In genomic region chr19:10693926-10694682, GRCm38 (mm10) we compare ENCODE assay signal across 17 mouse cellular contexts. TPM values are rescaled to one million over a fixed set of nuclear protein-coding genes. Genes with fewer than 3 reads are reported as not detected.
A peak's percentile ranks its signal among the peaks of the same experiment; 100 is the strongest.
DNase-seq lines count a peak whose midpoint lies in the region; ATAC-seq lines count a peak whose summit lies in the region.
"Had no signal": no experiment of that assay in that cellular context is flagged by ENCODE, and none has a peak within 500 bp of the region (broad histone marks: within the 10 kb centered on the region; RNA-seq: fewer than 3 reads in every experiment).

No protein-coding gene starts in this region.

- intact Hi-C loops in left cerebral cortex, postnatal 4 days (cut with DNase I): no loop called here

- peak overlapping the region; percentile 5; the same call in 1 of the 2 replicates for H3K27ac ChIP-seq in liver, embryonic 13.5 days
- H3K27ac ChIP-seq in stomach, embryonic 16.5 days (ENCODE audit: low read length): peak overlapping the region; percentile 44; the same call in 1 of the 2 replicates
- H3K27ac ChIP-seq in heart, embryonic 10.5 days: no peak overlapping the region
- H3K27ac ChIP-seq: hindbrain, postnatal 0 days had no signal

- H3K27me3 ChIP-seq in liver, embryonic 13.5 days: no peaks in the 10 kb centered on the region
- no peaks in the 10 kb centered on the region for H3K27me3 ChIP-seq in stomach, embryonic 16.5 days (ENCODE audit: control insufficient read depth, insufficient read depth, low read length)
- no peaks in the 10 kb centered on the region for H3K27me3 ChIP-seq in heart, embryonic 10.5 days (ENCODE audit: insufficient read depth, poor library complexity, severe bottlenecking)

- peaks cover 92% of the 10 kb centered on the region for H3K4me1 ChIP-seq in liver, embryonic 13.5 days (replicated peaks)
- H3K4me1 ChIP-seq in stomach, embryonic 16.5 days (ENCODE audit: control insufficient read depth, insufficient read depth, low read length): peaks cover 60% of the 10 kb centered on the region
- H3K4me1 ChIP-seq in heart, embryonic 10.5 days: peaks cover 60% of the 10 kb centered on the region

- H3K9ac ChIP-seq in liver, embryonic 13.5 days: no peak overlapping the region
- H3K9ac ChIP-seq in stomach, embryonic 16.5 days (ENCODE audit: low read length): no peak overlapping the region

- no peaks in the 10 kb centered on the region for H3K36me3 ChIP-seq in liver, embryonic 13.5 days
- no peaks in the 10 kb centered on the region for H3K36me3 ChIP-seq in stomach, embryonic 16.5 days (ENCODE audit: control insufficient read depth, insufficient read depth, low read length)
- H3K36me3 ChIP-seq in heart, embryonic 10.5 days: no peaks in the 10 kb centered on the region

- no peak overlapping the region for H3K4me3 ChIP-seq in liver, embryonic 13.5 days (replicated peaks)
- H3K4me3 ChIP-seq in stomach, embryonic 16.5 days (replicated peaks; ENCODE audit: low read length): no peak overlapping the region
- no peak overlapping the region for H3K4me3 ChIP-seq in heart, embryonic 10.5 days

- H3K9me3 ChIP-seq in liver, embryonic 13.5 days (replicated peaks): no peaks in the 10 kb centered on the region
- no peaks in the 10 kb centered on the region for H3K9me3 ChIP-seq in stomach, embryonic 16.5 days (replicated peaks; ENCODE audit: control insufficient read depth, low read length)
- H3K9me3 ChIP-seq in heart, embryonic 10.5 days: no peaks in the 10 kb centered on the region

- no peak for ATAC-seq in liver, embryonic 13.5 days (ENCODE audit: low read depth)
- no peak for ATAC-seq in stomach, embryonic 16.5 days (ENCODE audit: insufficient read depth, low FRiP score)
- ATAC-seq: hindbrain, postnatal 0 days had no signal

- no peak overlapping the region for H3K4me2 ChIP-seq in liver, embryonic 13.5 days
- no peak overlapping the region for H3K4me2 ChIP-seq in stomach, embryonic 16.5 days (ENCODE audit: low read depth, low read length)

- DNase-seq in kidney, adult 18-20 months: peak; percentile 32
- DNase-seq in kidney, postnatal 10 days: no peak
- peak; percentile 31 to 50 for DNase-seq in spleen, postnatal 36 days (ENCODE audit: low spot score in 2 of 2)
- no peak for DNase-seq in spleen, adult 12 weeks (ENCODE audit: low spot score)
- DNase-seq in liver, embryonic 13.5 days: no peak
- DNase-seq in left cerebral cortex, postnatal 4 days: no peak
- no peak for DNase-seq in heart, embryonic 10.5 days (ENCODE audit: low spot score)
- DNase-seq: adrenal gland, adult 8-10 months; retina, postnatal 1 day; thymus, postnatal 36 days had no signal

- WGBS in liver, embryonic 13.5 days (ENCODE audit: insufficient replicate concordance): 58% methylated on average over 10 of the region's 10 CpGs
- 78% methylated on average over 10 of the region's 10 CpGs for WGBS in stomach, embryonic 16.5 days
- 86% methylated on average over 10 of the region's 10 CpGs for WGBS in heart, embryonic 10.5 days

RNA-seq across cellular contexts. Expression of gene Vps37c, which starts 5.6 kb away (rescaled TPM):
- 10.4 and 12.1 TPM in 2 replicates for polyA plus RNA-seq in liver, embryonic 13.5 days (2015; fragmentation: Nextera tagmentation; extraction: Ambion mirVana)
- 48.7 and 60.3 TPM in 2 replicates for polyA plus RNA-seq in stomach, embryonic 16.5 days (2015; fragmentation: Nextera tagmentation; extraction: Ambion mirVana)
- 10 to 100 TPM; 24.1 to 24.9 TPM for total RNA-seq in left cerebral cortex, postnatal 4 days (2021)
- polyA plus RNA-seq in heart, embryonic 10.5 days (2016; fragmentation: Nextera tagmentation; extraction: Ambion mirVana): 26.5 and 26.7 TPM in 2 replicates

RNA-seq across cellular contexts. Expression of gene Pga5, which starts 16.2 kb away (rescaled TPM):
- polyA plus RNA-seq in liver, embryonic 13.5 days (2015; fragmentation: Nextera tagmentation; extraction: Ambion mirVana): not detected in 2 replicates
- polyA plus RNA-seq in stomach, embryonic 16.5 days (2015; fragmentation: Nextera tagmentation; extraction: Ambion mirVana): 139 and 218 TPM in 2 replicates
- total RNA-seq in left cerebral cortex, postnatal 4 days (2021): not detected
- polyA plus RNA-seq in heart, embryonic 10.5 days (2016; fragmentation: Nextera tagmentation; extraction: Ambion mirVana): not detected in 2 replicates
- total RNA-seq: adrenal gland, adult 8-10 months; hindbrain, postnatal 0 days; layer of hippocampus, postnatal 10 days; megakaryocyte-erythroid progenitor cell, adult 5-6 weeks had no signal
- polyA plus RNA-seq: heart, embryonic 14.5 days; hindbrain, postnatal 0 days; limb, embryonic 11.5 days; neural tube, embryonic 11.5 days had no signal

RNA-seq across cellular contexts. Expression of gene Cd5, which starts 44.7 kb away (rescaled TPM):
- polyA plus RNA-seq in liver, embryonic 13.5 days (2015; fragmentation: Nextera tagmentation; extraction: Ambion mirVana): 0.08 TPM in 1 of 2 replicates, not detected in the other
- polyA plus RNA-seq in stomach, embryonic 16.5 days (2015; fragmentation: Nextera tagmentation; extraction: Ambion mirVana): 3.3 and 3.8 TPM in 2 replicates
- total RNA-seq in left cerebral cortex, postnatal 4 days (2021): not detected
- polyA plus RNA-seq in heart, embryonic 10.5 days (2016; fragmentation: Nextera tagmentation; extraction: Ambion mirVana): 0.18 and 0.28 TPM in 2 replicates
- polyA plus RNA-seq: limb, embryonic 11.5 days had no signal

Comparison
In these comparisons a context has a peak if more than half of its experiments do, and no peak if none do; other contexts are left out.
1. DNase-seq: peak in kidney, adult 18-20 months (single experiment) and spleen, postnatal 36 days (2 of 2); none in kidney, postnatal 10 days (single experiment), spleen, adult 12 weeks (single experiment), liver, embryonic 13.5 days (single experiment), left cerebral cortex, postnatal 4 days (single experiment) and heart, embryonic 10.5 days (single experiment).
2. RNA of gene Pga5, which starts 16.2 kb away (polyA plus RNA-seq): 139 to 218 TPM in stomach, embryonic 16.5 days; not detected in liver, embryonic 13.5 days and not detected in heart, embryonic 10.5 days; every median in the first group is over 100 times any median in the second.